16 mouse cellular contexts compared by ENCODE assay signal in genomic region chr11:78065906-78066305, GRCm38 (mm10). TPM values are rescaled to one million over a fixed set of nuclear protein-coding genes. Genes with fewer than 3 reads are reported as not detected.
A peak's percentile ranks its signal among the peaks of the same experiment; 100 is the strongest.
DNase-seq lines count a peak whose midpoint lies in the region; ATAC-seq lines count a peak whose summit lies in the region.
"Had no signal": no experiment of that assay in that cellular context is flagged by ENCODE, and none has a peak within 500 bp of the region (broad histone marks: within the 10 kb centered on the region; RNA-seq: fewer than 3 reads in every experiment).

No protein-coding gene starts in this region.

- peak overlapping the region; percentile 5; the same call in 1 of the 2 replicates for H3K27ac ChIP-seq in hindbrain, embryonic 10.5 days
- H3K27ac ChIP-seq in hindbrain, embryonic 12.5 days = no peak overlapping the region
- peak overlapping the region; percentile 100 for H3K27ac ChIP-seq in liver, embryonic 12.5 days
- H3K27ac ChIP-seq: embryonic facial prominence, embryonic 12.5 days; forebrain, embryonic 15.5 days; midbrain, embryonic 12.5 days had no signal

- DNase-seq in hindbrain, embryonic 10.5 days (ENCODE audit: low spot score) = no peak
- peak; percentile 16 for DNase-seq in c-Kit-positive CD71-negative TER-119-negative erythroid progenitor cells, embryonic 14.5 days (ENCODE audit: low read depth)
- peak; percentile 47 to 51 for DNase-seq in spleen, postnatal 14 days (ENCODE audit: low spot score in 2 of 2)
- DNase-seq in embryo, embryonic 9.5 days (ENCODE audit: extremely low spot score) = no peak
- no peak for DNase-seq in thymus, postnatal 10 days (ENCODE audit: low spot score in 2 of 2)
- no peak for DNase-seq in layer of hippocampus, adult 18-20 months (ENCODE audit: low spot score in 2 of 2)
- DNase-seq: cerebellum, adult 9-11 months; gastrocnemius, postnatal 25 days; heart, postnatal 14 days; lung, postnatal 14 days; thymus, postnatal 25 days had no signal

- H3K27me3 ChIP-seq in hindbrain, embryonic 10.5 days (ENCODE audit: insufficient read depth, poor library complexity, severe bottlenecking) = no peaks in the 10 kb centered on the region
- no peaks in the 10 kb centered on the region for H3K27me3 ChIP-seq in hindbrain, embryonic 12.5 days
- H3K27me3 ChIP-seq in liver, embryonic 12.5 days (replicated peaks) = no peaks in the 10 kb centered on the region
- H3K27me3 ChIP-seq: embryonic facial prominence, embryonic 12.5 days; forebrain, embryonic 15.5 days; midbrain, embryonic 12.5 days had no signal

- 55% methylated on average over 2 of the region's 2 CpGs for WGBS in hindbrain, embryonic 10.5 days
- WGBS in hindbrain, embryonic 12.5 days = 51% methylated on average over 2 of the region's 2 CpGs
- 12% methylated on average over 2 of the region's 2 CpGs for WGBS in liver, embryonic 12.5 days (ENCODE audit: insufficient replicate concordance)

- H3K4me2 ChIP-seq in hindbrain, embryonic 12.5 days (replicated peaks) = no peak overlapping the region
- peak overlapping the region; percentile 50 for H3K4me2 ChIP-seq in liver, embryonic 12.5 days
- H3K4me2 ChIP-seq: embryonic facial prominence, embryonic 12.5 days; forebrain, embryonic 15.5 days; midbrain, embryonic 12.5 days had no signal

- no peaks in the 10 kb centered on the region for H3K4me1 ChIP-seq in hindbrain, embryonic 10.5 days (replicated peaks)
- H3K4me1 ChIP-seq in hindbrain, embryonic 12.5 days = no peaks in the 10 kb centered on the region
- peaks cover 98% of the 10 kb centered on the region for H3K4me1 ChIP-seq in liver, embryonic 12.5 days
- H3K4me1 ChIP-seq: embryonic facial prominence, embryonic 12.5 days; forebrain, embryonic 15.5 days had no signal

- ATAC-seq in hindbrain, embryonic 12.5 days (ENCODE audit: low FRiP score) = no peak
- ATAC-seq in liver, embryonic 12.5 days = peak; percentile 83
- ATAC-seq: forebrain, embryonic 15.5 days had no signal

- H3K9ac ChIP-seq in hindbrain, embryonic 12.5 days = no peak overlapping the region
- H3K9ac ChIP-seq in liver, embryonic 12.5 days = peak overlapping the region; percentile 81
- H3K9ac ChIP-seq: embryonic facial prominence, embryonic 12.5 days; forebrain, embryonic 15.5 days; midbrain, embryonic 12.5 days had no signal

- no peak overlapping the region for H3K4me3 ChIP-seq in hindbrain, embryonic 10.5 days
- H3K4me3 ChIP-seq in hindbrain, embryonic 12.5 days = no peak overlapping the region
- no peak overlapping the region for H3K4me3 ChIP-seq in liver, embryonic 12.5 days
- H3K4me3 ChIP-seq: embryonic facial prominence, embryonic 12.5 days; forebrain, embryonic 15.5 days; midbrain, embryonic 12.5 days had no signal

- H3K9me3 ChIP-seq in hindbrain, embryonic 10.5 days = no peaks in the 10 kb centered on the region
- no peaks in the 10 kb centered on the region for H3K9me3 ChIP-seq in hindbrain, embryonic 12.5 days (replicated peaks)
- no peaks in the 10 kb centered on the region for H3K9me3 ChIP-seq in liver, embryonic 12.5 days (replicated peaks)
- H3K9me3 ChIP-seq: embryonic facial prominence, embryonic 12.5 days; forebrain, embryonic 15.5 days; midbrain, embryonic 12.5 days had no signal

- 0 out of 2 replicates have a peak, but pooled peaks cover 6% of the 10 kb centered on the region for H3K36me3 ChIP-seq in hindbrain, embryonic 10.5 days
- no peaks in the 10 kb centered on the region for H3K36me3 ChIP-seq in hindbrain, embryonic 12.5 days
- peaks cover 3% of the 10 kb centered on the region; the same call in 1 of the 2 replicates for H3K36me3 ChIP-seq in liver, embryonic 12.5 days
- H3K36me3 ChIP-seq: embryonic facial prominence, embryonic 12.5 days; forebrain, embryonic 15.5 days; midbrain, embryonic 12.5 days had no signal

RNA-seq across cellular contexts. Expression of gene Eral1, which starts 14.3 kb away (rescaled TPM):
- polyA plus RNA-seq in hindbrain, embryonic 10.5 days (2016; fragmentation: Nextera tagmentation; extraction: Ambion mirVana) = 40.6 and 41.4 TPM in 2 replicates
- polyA plus RNA-seq in hindbrain, embryonic 12.5 days (2016; fragmentation: Nextera tagmentation; extraction: Ambion mirVana) = 31.5 and 31.8 TPM in 2 replicates
- 23.2 and 25.5 TPM in 2 replicates for polyA plus RNA-seq in liver, embryonic 12.5 days (2016; fragmentation: Nextera tagmentation; extraction: Ambion mirVana)
- 10 to 100 TPM; 19.2 to 19.7 TPM for total RNA-seq in layer of hippocampus, adult 18-20 months (2021)

RNA-seq across cellular contexts. Expression of gene Flot2, which starts 28.2 kb away (rescaled TPM):
- polyA plus RNA-seq in hindbrain, embryonic 10.5 days (2016; fragmentation: Nextera tagmentation; extraction: Ambion mirVana) = 73.0 and 76.3 TPM in 2 replicates
- polyA plus RNA-seq in hindbrain, embryonic 12.5 days (2016; fragmentation: Nextera tagmentation; extraction: Ambion mirVana) = 65.2 and 73.2 TPM in 2 replicates
- 31.7 and 32.0 TPM in 2 replicates for polyA plus RNA-seq in liver, embryonic 12.5 days (2016; fragmentation: Nextera tagmentation; extraction: Ambion mirVana)
- total RNA-seq in layer of hippocampus, adult 18-20 months (2021) = 10 to 100 TPM; 73.6 to 75.9 TPM

RNA-seq across cellular contexts. Expression of gene Fam222b, which starts 28.6 kb away (rescaled TPM):
- 29.2 and 33.8 TPM in 2 replicates for polyA plus RNA-seq in hindbrain, embryonic 10.5 days (2016; fragmentation: Nextera tagmentation; extraction: Ambion mirVana)
- polyA plus RNA-seq in hindbrain, embryonic 12.5 days (2016; fragmentation: Nextera tagmentation; extraction: Ambion mirVana) = 24.3 and 28.0 TPM in 2 replicates
- polyA plus RNA-seq in liver, embryonic 12.5 days (2016; fragmentation: Nextera tagmentation; extraction: Ambion mirVana) = 6.0 and 6.7 TPM in 2 replicates
- total RNA-seq in layer of hippocampus, adult 18-20 months (2021) = 10 to 100 TPM; 29.7 to 30.5 TPM

RNA-seq across cellular contexts. Expression of gene Dhrs13, which starts 33.8 kb away (rescaled TPM):
- 16.6 and 17.0 TPM in 2 replicates for polyA plus RNA-seq in hindbrain, embryonic 10.5 days (2016; fragmentation: Nextera tagmentation; extraction: Ambion mirVana)
- polyA plus RNA-seq in hindbrain, embryonic 12.5 days (2016; fragmentation: Nextera tagmentation; extraction: Ambion mirVana) = 24.2 and 24.8 TPM in 2 replicates
- 25.4 and 26.4 TPM in 2 replicates for polyA plus RNA-seq in liver, embryonic 12.5 days (2016; fragmentation: Nextera tagmentation; extraction: Ambion mirVana)
- 1 to 10 TPM; 5.0 TPM for total RNA-seq in layer of hippocampus, adult 18-20 months (2021)

Comparison
In these comparisons a context has a peak if more than half of its experiments do, and no peak if none do; other contexts are left out.
1. DNase-seq: peak in c-Kit-positive CD71-negative TER-119-negative erythroid progenitor cells, embryonic 14.5 days (single experiment) and spleen, postnatal 14 days (2 of 2); none in hindbrain, embryonic 10.5 days (single experiment), embryo, embryonic 9.5 days (single experiment), thymus, postnatal 10 days (0 of 2) and layer of hippocampus, adult 18-20 months (0 of 2).